Comparison of ENCODE assay signal across 9 mouse cellular contexts in genomic region chr9:44707749-44708428, GRCm38 (mm10). TPM values are rescaled to one million over a fixed set of nuclear protein-coding genes. Genes with fewer than 3 reads are reported as not detected.
A peak's percentile ranks its signal among the peaks of the same experiment; 100 is the strongest.
DNase-seq lines count a peak whose midpoint lies in the region; ATAC-seq lines count a peak whose summit lies in the region.
"Had no signal": no experiment of that assay in that cellular context is flagged by ENCODE, and none has a peak within 500 bp of the region (broad histone marks: within the 10 kb centered on the region; RNA-seq: fewer than 3 reads in every experiment).

No protein-coding gene starts in this region.

- peak overlapping the region; percentile 81 for H3K27ac ChIP-seq in limb, embryonic 12.5 days
- H3K27ac ChIP-seq in stomach, embryonic 14.5 days (ENCODE audit: low read length): peak overlapping the region; percentile 61; the same call in 1 of the 2 replicates

- H3K9ac ChIP-seq in limb, embryonic 12.5 days (replicated peaks): peak overlapping the region; percentile 65
- peak overlapping the region; percentile 33 for H3K9ac ChIP-seq in stomach, embryonic 14.5 days (replicated peaks; ENCODE audit: low read depth, low read length)

- H3K36me3 ChIP-seq in megakaryocyte, embryonic 14.5 days (replicated peaks; ENCODE audit: low read length): peaks cover 17% of the 10 kb centered on the region
- H3K36me3 ChIP-seq in limb, embryonic 12.5 days: peaks cover 90% of the 10 kb centered on the region
- peaks cover 28% of the 10 kb centered on the region for H3K36me3 ChIP-seq in stomach, embryonic 14.5 days (ENCODE audit: control insufficient read depth, insufficient read depth, low read length)

- no peaks in the 10 kb centered on the region for H3K9me3 ChIP-seq in megakaryocyte, embryonic 14.5 days
- no peaks in the 10 kb centered on the region for H3K9me3 ChIP-seq in limb, embryonic 12.5 days
- no peaks in the 10 kb centered on the region for H3K9me3 ChIP-seq in stomach, embryonic 14.5 days (ENCODE audit: control insufficient read depth, low read depth, low read length)

- H3K4me2 ChIP-seq in limb, embryonic 12.5 days: peak overlapping the region; percentile 77
- H3K4me2 ChIP-seq in stomach, embryonic 14.5 days (replicated peaks; ENCODE audit: low read depth, low read length): peak overlapping the region; percentile 58

- H3K4me3 ChIP-seq in megakaryocyte, embryonic 14.5 days (replicated peaks): peak overlapping the region; percentile 19
- H3K4me3 ChIP-seq in limb, embryonic 12.5 days (replicated peaks): peak overlapping the region; percentile 46
- H3K4me3 ChIP-seq in stomach, embryonic 14.5 days (ENCODE audit: low read depth, low read length): peak overlapping the region; percentile 27

- peaks cover 9% of the 10 kb centered on the region for H3K4me1 ChIP-seq in megakaryocyte, embryonic 14.5 days
- H3K4me1 ChIP-seq in limb, embryonic 12.5 days (replicated peaks): peaks cover 19% of the 10 kb centered on the region
- H3K4me1 ChIP-seq in stomach, embryonic 14.5 days (ENCODE audit: control insufficient read depth, insufficient read depth, low read length): peaks cover 5% of the 10 kb centered on the region; the same call in 1 of the 2 replicates

- DNase-seq in embryo, embryonic 11 days: peak; percentile 24
- no peak for DNase-seq in embryo, embryonic 10.5 days (ENCODE audit: low spot score)
- DNase-seq in urinary bladder, postnatal 36 days (ENCODE audit: low spot score in 2 of 2): no peak
- DNase-seq in frontal cortex, postnatal 10 days (ENCODE audit: low spot score in 2 of 2): no peak

- peaks cover 32% of the 10 kb centered on the region for H3K27me3 ChIP-seq in megakaryocyte, embryonic 14.5 days (replicated peaks)
- no peaks in the 10 kb centered on the region for H3K27me3 ChIP-seq in limb, embryonic 12.5 days
- H3K27me3 ChIP-seq in stomach, embryonic 14.5 days (ENCODE audit: control insufficient read depth, insufficient read depth, low read length): no peaks in the 10 kb centered on the region

- no peak for ATAC-seq in megakaryocyte, adult 5-6 weeks (ENCODE audit: poor library complexity, severe bottlenecking)
- ATAC-seq in limb, embryonic 12.5 days (ENCODE audit: insufficient number of reproducible peaks, insufficient read depth, low FRiP score, low TSS enrichment, low read depth): no peak
- ATAC-seq in stomach, embryonic 14.5 days (ENCODE audit: insufficient number of reproducible peaks, insufficient read depth, low FRiP score, low read depth): no peak

- WGBS in limb, embryonic 12.5 days: 18% methylated on average over 28 of the region's 28 CpGs
- 19% methylated on average over 28 of the region's 28 CpGs for WGBS in stomach, embryonic 14.5 days

RNA-seq across cellular contexts. Expression of gene Phldb1, which starts 27.1 kb away (rescaled TPM):
- 10.5 and 16.0 TPM in 2 replicates for polyA plus RNA-seq in megakaryocyte, embryonic 14.5 days (2012; ENCODE audit: insufficient read depth, low replicate concordance)
- 0.76 and 2.1 TPM in 2 replicates for total RNA-seq in megakaryocyte, adult 5-6 weeks (2015)
- 2.0 and 2.6 TPM in 2 replicates for total RNA-seq in megakaryocyte, adult 5-6 weeks (2017)
- 60.4 and 65.4 TPM in 2 replicates for polyA plus RNA-seq in limb, embryonic 12.5 days (2016; fragmentation: Nextera tagmentation; extraction: Ambion mirVana)
- 26.7 and 26.8 TPM in 2 replicates for polyA plus RNA-seq in stomach, embryonic 14.5 days (2014; fragmentation: Nextera tagmentation; extraction: Ambion mirVana)

RNA-seq across cellular contexts. Expression of gene Treh, which starts 34.9 kb away (rescaled TPM):
- polyA plus RNA-seq in megakaryocyte, embryonic 14.5 days (2012; ENCODE audit: insufficient read depth, low replicate concordance): not detected in 2 replicates
- not detected in 2 replicates for total RNA-seq in megakaryocyte, adult 5-6 weeks (2015)
- not detected in 2 replicates for total RNA-seq in megakaryocyte, adult 5-6 weeks (2017)
- polyA plus RNA-seq in limb, embryonic 12.5 days (2016; fragmentation: Nextera tagmentation; extraction: Ambion mirVana): not detected in 2 replicates
- polyA plus RNA-seq in stomach, embryonic 14.5 days (2014; fragmentation: Nextera tagmentation; extraction: Ambion mirVana): not detected in 2 replicates
- polyA plus RNA-seq: urinary bladder, adult 2 months had no signal

RNA-seq across cellular contexts. Expression of gene Arcn1, which starts 59.8 kb away (rescaled TPM):
- polyA plus RNA-seq in megakaryocyte, embryonic 14.5 days (2012; ENCODE audit: insufficient read depth, low replicate concordance): 1.8 and 5.9 TPM in 2 replicates
- 126 and 151 TPM in 2 replicates for total RNA-seq in megakaryocyte, adult 5-6 weeks (2015)
- 165 and 172 TPM in 2 replicates for total RNA-seq in megakaryocyte, adult 5-6 weeks (2017)
- polyA plus RNA-seq in limb, embryonic 12.5 days (2016; fragmentation: Nextera tagmentation; extraction: Ambion mirVana): 194 and 208 TPM in 2 replicates
- polyA plus RNA-seq in stomach, embryonic 14.5 days (2014; fragmentation: Nextera tagmentation; extraction: Ambion mirVana): 202 and 209 TPM in 2 replicates

RNA-seq across cellular contexts. Expression of gene Ift46, which starts 59.8 kb away (rescaled TPM):
- 3.7 TPM in 1 of 2 replicates, not detected in the other for polyA plus RNA-seq in megakaryocyte, embryonic 14.5 days (2012; ENCODE audit: insufficient read depth, low replicate concordance)
- 38.5 and 53.7 TPM in 2 replicates for total RNA-seq in megakaryocyte, adult 5-6 weeks (2015)
- total RNA-seq in megakaryocyte, adult 5-6 weeks (2017): 27.6 and 40.8 TPM in 2 replicates
- polyA plus RNA-seq in limb, embryonic 12.5 days (2016; fragmentation: Nextera tagmentation; extraction: Ambion mirVana): 139 and 150 TPM in 2 replicates
- 105 and 119 TPM in 2 replicates for polyA plus RNA-seq in stomach, embryonic 14.5 days (2014; fragmentation: Nextera tagmentation; extraction: Ambion mirVana)

Comparison
In these comparisons a context has a peak if more than half of its experiments do, and no peak if none do; other contexts are left out.
1. RNA of gene Arcn1, which starts 59.8 kb away (polyA plus RNA-seq): 202 to 209 TPM in stomach, embryonic 14.5 days and 194 to 208 TPM in limb, embryonic 12.5 days; 1.8 to 5.9 TPM in megakaryocyte, embryonic 14.5 days; every median in the first group is over 10 times any median in the second.
2. Peak in every context shown above with its lines, with median percentiles within 50 percentile points of each other: H3K4me3 ChIP-seq.